Mouse (Mus musculus) thymus, adult 2 months (tissue): Measurements from ENCODE around the gene Peli2. TPM values are rescaled to one million over a fixed set of nuclear protein-coding genes. Genes with fewer than 3 reads are reported as not detected.

Source experiments
- DNase-seq: peaks from one replicate; pipeline ENCODE4 v3.0.0; 2021
- H3K27ac ChIP-seq: fragments of 200-500 bp; 2 replicates; pipeline ENCODE4 v1.5.1; 2012; ENCODE audit warnings: low read length, control low read depth; ENCODE audit not compliant: control insufficient read depth, insufficient read depth
- H3K27me3 ChIP-seq: fragments of 200-500 bp; 2 replicates; pipeline ENCODE4 v1.6.1; 2012; ENCODE audit warnings: mild to moderate bottlenecking, low read length, moderate library complexity, mixed read lengths; ENCODE audit not compliant: control insufficient read depth, insufficient read depth
- H3K36me3 ChIP-seq: fragments of 200-500 bp; 2 replicates; pipeline ENCODE4 v1.6.1; 2012; ENCODE audit warnings: mild to moderate bottlenecking, low read length, moderate library complexity; ENCODE audit not compliant: control insufficient read depth, insufficient read depth
- H3K4me1 ChIP-seq: fragments of 200-500 bp; replicated peaks from 2 replicates; pipeline ENCODE4 v1.6.1; 2012; ENCODE audit warnings: low read length; ENCODE audit not compliant: control insufficient read depth, insufficient read depth
- H3K4me3 ChIP-seq: fragments of 200-500 bp; 2 replicates; pipeline ENCODE4 v1.5.1; 2012; ENCODE audit warnings: mild to moderate bottlenecking, low read length, control low read depth, moderate library complexity; ENCODE audit not compliant: control insufficient read depth, insufficient read depth
- CTCF ChIP-seq: fragments of 200-500 bp; IDR thresholded peaks from 2 replicates; pipeline ENCODE4 v1.5.1; 2012; ENCODE audit warnings: mild to moderate bottlenecking, control low read depth, low read length, moderate library complexity, borderline replicate concordance; ENCODE audit not compliant: control insufficient read depth, poor library complexity, insufficient read depth; ENCODE audit errors: extremely low read depth
- POLR2A ChIP-seq: fragments of 200-500 bp; IDR thresholded peaks from 2 replicates; pipeline ENCODE4 v1.6.1; 2012; ENCODE audit warnings: mild to moderate bottlenecking, low read length, control low read depth, moderate library complexity; ENCODE audit not compliant: control insufficient read depth, poor library complexity, insufficient read depth; ENCODE audit errors: extremely low read depth
- WGBS: fragments of 180-500 bp; shearing (Covaris S2); methylation state at CpG from one replicate; pipeline ENCODE4 v1.1.7; 2018; 5-methylcytosine and 5-hydroxymethylcytosine counted together
- polyA plus RNA-seq: library from polyadenylated mRNA; depleted of rRNA; stranded (reverse); fragments of >200 nt; gene quantifications from 2 replicates; pipeline ENCODE4 v1.2.3, GENCODE M21; 2012

The Peli2 gene
- polyA plus RNA-seq, 1 experiment, result 2.8 TPM

DNA sequence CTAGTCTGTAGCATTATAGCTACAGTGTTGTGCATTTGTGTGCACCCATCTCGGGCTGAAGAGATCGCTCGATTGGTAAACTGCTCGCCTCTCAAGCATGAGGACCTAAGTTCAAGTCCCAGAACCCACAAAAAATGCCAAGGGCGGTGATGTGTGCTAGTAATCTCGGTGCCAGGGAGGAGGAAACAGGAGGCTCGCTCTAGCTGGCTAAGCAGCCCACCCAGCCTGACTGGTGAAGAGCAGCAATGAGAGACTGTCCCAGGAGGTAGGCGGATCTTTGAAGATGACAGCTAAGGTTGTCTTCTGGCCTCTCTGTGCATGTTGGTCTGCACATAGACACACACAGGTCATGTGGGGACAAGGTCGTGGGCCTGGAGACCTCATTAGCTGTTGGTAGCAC is 129.3 kb downstream of the Peli2 start:
- Histone ChIP-seq H3K4me3 (no peak overlapping the region), H3K27ac (no peak overlapping the region), H3K27me3 (no peaks in the 10 kb centered on the region), H3K36me3 (no peaks in the 10 kb centered on the region), H3K4me1 (peaks cover 33% of the 10 kb centered on the region)
- 96% methylated on average over 9 of the region's 9 CpGs for WGBS
- TF ChIP-seq POLR2A (no peak), CTCF (no peak)
- DNase-seq, result no peak

DNA sequence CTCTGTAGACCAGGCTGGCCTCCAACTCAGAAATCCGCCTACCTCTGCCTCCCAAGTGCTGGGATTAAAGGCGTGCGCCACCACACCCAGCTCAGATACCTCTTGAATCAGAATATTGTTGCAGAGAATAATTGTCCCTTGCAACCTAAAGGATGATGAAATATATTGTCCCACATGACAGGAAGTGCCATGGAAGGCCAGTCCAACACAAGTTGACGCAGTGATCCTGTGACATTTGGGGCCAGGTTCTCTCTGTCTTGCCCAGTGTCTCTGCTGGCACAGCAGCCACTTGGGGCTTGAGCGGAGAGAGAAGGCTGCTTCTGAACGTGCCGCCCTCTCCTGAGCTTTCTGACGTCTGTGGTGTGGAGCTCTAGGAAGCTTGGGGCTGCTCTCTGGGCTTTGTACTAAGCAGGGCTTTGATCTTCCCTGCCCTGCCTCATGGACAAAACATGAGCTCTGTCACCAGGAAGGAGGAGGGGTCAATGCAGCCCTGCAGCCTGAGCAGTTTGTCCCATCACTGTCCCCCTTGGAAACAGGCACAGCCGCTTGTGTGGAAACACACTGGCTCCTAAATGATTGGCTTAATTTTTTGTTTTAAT is 130.9 kb downstream of the Peli2 start:
- Histone ChIP-seq H3K4me1 (peaks cover 24% of the 10 kb centered on the region), H3K36me3 (no peaks in the 10 kb centered on the region), H3K27me3 (no peaks in the 10 kb centered on the region), H3K4me3 (no peak overlapping the region), H3K27ac (no peak overlapping the region)
- no peak for DNase-seq
- TF ChIP-seq POLR2A (no peak), CTCF (no peak)
- 81% methylated on average over 9 of the region's 9 CpGs for WGBS

DNA sequence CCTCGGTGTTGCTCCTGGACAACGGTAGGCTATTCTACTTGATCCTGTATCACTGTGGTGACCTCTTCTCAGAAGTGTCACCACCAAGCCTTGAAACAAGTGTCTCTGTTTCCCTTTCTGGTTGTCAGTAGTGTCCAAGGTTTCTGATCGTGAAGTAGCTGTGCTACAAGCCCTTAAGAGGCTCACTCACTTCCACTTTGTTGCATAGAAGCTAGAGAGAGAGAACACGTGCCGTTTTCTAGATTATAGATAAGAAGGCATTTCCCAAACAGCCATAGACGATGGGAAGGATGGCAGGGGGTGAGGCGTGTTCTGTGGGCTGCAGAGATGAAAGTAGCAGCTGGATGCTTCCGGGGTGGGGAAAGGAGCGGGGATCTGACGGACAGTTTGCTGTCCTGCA is 132.6 kb downstream of the Peli2 start:
- TF ChIP-seq CTCF, result no peak
- no peak for TF ChIP-seq POLR2A
- Histone ChIP-seq H3K27ac (no peak overlapping the region), H3K4me1 (peaks cover 15% of the 10 kb centered on the region), H3K4me3 (no peak overlapping the region), H3K36me3 (no peaks in the 10 kb centered on the region), H3K27me3 (no peaks in the 10 kb centered on the region)
- WGBS, result 11% methylated on average over 10 of the region's 10 CpGs
- no peak for DNase-seq

GRCm38 (mm10) chr14:48254696-48255095 is 134.1 kb downstream of the Peli2 start:
- Histone ChIP-seq H3K27me3 (no peaks in the 10 kb centered on the region), H3K4me1 (peaks cover 20% of the 10 kb centered on the region), H3K36me3 (no peaks in the 10 kb centered on the region), H3K4me3 (no peak overlapping the region), H3K27ac (no peak overlapping the region)
- WGBS, result 97% methylated on average over 8 of the region's 8 CpGs
- TF ChIP-seq CTCF (no peak), POLR2A (no peak)
- DNase-seq, result no peak

DNA sequence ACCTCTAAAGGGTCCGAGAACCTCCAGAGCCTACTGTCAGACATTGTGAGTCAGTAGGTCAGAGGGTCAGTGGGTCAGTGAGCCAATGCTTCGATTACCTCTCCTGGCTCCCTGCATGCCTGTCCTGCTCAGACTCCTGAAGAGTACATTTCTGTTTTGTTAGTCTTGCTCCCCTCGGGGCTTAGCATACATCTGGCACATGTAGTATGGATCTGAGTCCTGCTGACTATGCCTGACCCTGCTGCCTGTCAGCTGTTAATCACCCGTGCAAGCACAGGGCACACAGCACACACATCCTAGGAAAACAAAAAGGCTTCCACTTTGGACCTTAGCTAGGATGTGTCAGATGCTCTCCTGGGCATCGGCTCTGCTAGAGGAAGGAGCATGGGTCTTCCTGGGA is 134.7 kb downstream of the Peli2 start:
- 87% methylated on average over 5 of the region's 5 CpGs for WGBS
- TF ChIP-seq CTCF (no peak), POLR2A (no peak)
- DNase-seq, result no peak
- H3K27me3 ChIP-seq, result no peaks in the 10 kb centered on the region
- peaks cover 20% of the 10 kb centered on the region for H3K4me1 ChIP-seq
- H3K27ac ChIP-seq, result no peak overlapping the region
- H3K4me3 ChIP-seq, result no peak overlapping the region
- no peaks in the 10 kb centered on the region for H3K36me3 ChIP-seq

- no peak for DNase-seq
- 95% methylated on average over 7 of the region's 7 CpGs for WGBS
- TF ChIP-seq CTCF (no peak), POLR2A (no peak)
- H3K36me3 ChIP-seq, result no peaks in the 10 kb centered on the region
- H3K4me1 ChIP-seq, result peaks cover 10% of the 10 kb centered on the region
- H3K27me3 ChIP-seq, result no peaks in the 10 kb centered on the region
- no peak overlapping the region for H3K4me3 ChIP-seq
- H3K27ac ChIP-seq, result no peak overlapping the region
Measured at GRCm38 (mm10) chr14:48257759-48258158, 137.1 kb downstream of the Peli2 start.

- Histone ChIP-seq H3K4me1 (peaks cover 6% of the 10 kb centered on the region), H3K36me3 (no peaks in the 10 kb centered on the region), H3K27me3 (no peaks in the 10 kb centered on the region), H3K27ac (peak overlapping the region; percentile 63; the same call in 1 of the 2 replicates), H3K4me3 (no peak overlapping the region)
- DNase-seq, result peak; percentile 55
- WGBS, result 10% methylated on average over 10 of the region's 10 CpGs
- TF ChIP-seq CTCF (no peak), POLR2A (no peak)
Measured at GRCm38 (mm10) chr14:48258696-48259366, 138.2 kb downstream of the Peli2 start.

- H3K27me3 ChIP-seq, result no peaks in the 10 kb centered on the region
- no peak overlapping the region for H3K27ac ChIP-seq
- no peaks in the 10 kb centered on the region for H3K36me3 ChIP-seq
- DNase-seq, result no peak
- peaks cover 18% of the 10 kb centered on the region for H3K4me1 ChIP-seq
- 97% methylated on average over 4 of the region's 4 CpGs for WGBS
- TF ChIP-seq CTCF, result no peak
- no peak for TF ChIP-seq POLR2A
- H3K4me3 ChIP-seq, result no peak overlapping the region
Measured at GRCm38 (mm10) chr14:48263146-48263545, 142.5 kb downstream of the Peli2 start.
